Mouse (Mus musculus) heart, postnatal 0 days (tissue): ENCODE measurements at regions not wholly inside any gene's neighbourhood (a gene's known extent, or its start where the extent isn't known, plus 50 kb on each side); places are given as distances from the start of the nearest gene placed in this dataset.

Source experiments
- CTCF ChIP-seq: IDR thresholded peaks from 2 replicates; pipeline ENCODE4 v1.5.1; 2016; ENCODE audit warnings: antibody characterized with exemption, control low read depth, low read depth
- EP300 ChIP-seq: IDR thresholded peaks from 2 replicates; pipeline ENCODE4 v1.6.1; 2016; ENCODE audit warnings: antibody characterized with exemption, low read depth

DNA sequence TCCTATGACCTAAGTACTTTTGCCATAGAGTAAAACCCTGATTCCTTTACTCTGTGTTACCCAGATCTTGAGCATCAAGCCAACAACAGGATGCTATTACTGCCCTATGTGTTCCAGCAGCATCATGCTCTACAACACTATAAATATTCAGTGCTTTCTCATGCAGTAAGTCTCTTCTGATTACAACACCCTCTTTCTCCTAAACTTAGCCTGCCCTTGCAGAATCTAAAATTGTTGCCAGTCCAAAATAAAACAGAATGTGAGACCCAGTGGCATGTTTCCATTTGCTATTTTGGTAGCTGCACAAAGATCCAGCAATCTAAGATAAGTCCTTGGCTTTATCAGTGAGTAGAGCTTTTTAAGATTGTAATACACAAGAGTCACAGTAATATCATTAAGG, 1154.1 kb upstream of the Map3k7 start:
- no peak for TF ChIP-seq CTCF
- TF ChIP-seq EP300 = no peak
